Mouse (Mus musculus): ENCODE measurements around the gene Dhx29.
A peak's percentile ranks its signal among the peaks of the same experiment; 100 is the strongest.

Gene Dhx29

GRCm38 (mm10) chr13:112927287-112928001, at the start of gene Dhx29, which contains the start of gene Mtrex:
Dhx29 (plus strand) TSS chr13:112927454.
Mtrex (minus strand) TSS chr13:112927398.
- peak; percentile 99 for DNase-seq

DNA sequence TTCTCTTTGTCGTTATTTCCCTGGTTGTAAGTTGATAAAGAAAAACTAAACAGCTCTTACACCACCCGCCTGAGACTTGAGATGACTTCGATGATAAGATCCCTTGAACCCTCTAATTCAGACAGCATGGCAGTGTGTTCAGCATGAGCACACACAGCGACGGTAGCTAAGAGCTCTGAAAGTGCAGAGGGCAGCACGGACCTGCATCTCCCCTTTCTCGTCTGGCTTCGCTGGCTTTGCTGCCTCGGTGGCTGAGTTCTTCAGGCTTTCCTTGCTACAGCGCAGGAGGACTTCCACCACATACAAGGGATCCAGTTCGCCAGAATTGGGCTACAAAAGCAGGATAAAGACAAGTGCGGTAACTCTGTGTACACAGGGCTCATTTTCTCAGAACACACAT, 40.0 kb upstream of the Dhx29 start:
- no peak for DNase-seq

DNA sequence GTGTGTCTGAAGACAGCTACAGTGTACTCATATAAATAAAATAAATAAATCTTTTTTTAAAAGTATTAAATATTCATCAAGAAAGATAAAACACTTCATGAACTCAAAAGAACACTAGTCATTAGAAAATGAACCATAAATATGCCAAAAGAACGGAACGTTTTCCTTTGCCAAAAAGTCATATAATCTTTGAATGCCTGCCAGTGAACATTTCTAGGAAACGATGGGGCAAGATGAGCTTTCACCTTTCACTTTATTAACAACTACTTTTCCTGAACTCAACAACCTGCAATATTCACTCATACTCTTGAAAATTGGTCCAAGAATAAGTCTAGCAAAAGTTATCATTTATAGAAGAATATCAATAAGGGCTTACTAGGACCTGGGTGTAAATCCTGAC, 25.1 kb upstream of the Dhx29 start:
- no peak for DNase-seq

DNA sequence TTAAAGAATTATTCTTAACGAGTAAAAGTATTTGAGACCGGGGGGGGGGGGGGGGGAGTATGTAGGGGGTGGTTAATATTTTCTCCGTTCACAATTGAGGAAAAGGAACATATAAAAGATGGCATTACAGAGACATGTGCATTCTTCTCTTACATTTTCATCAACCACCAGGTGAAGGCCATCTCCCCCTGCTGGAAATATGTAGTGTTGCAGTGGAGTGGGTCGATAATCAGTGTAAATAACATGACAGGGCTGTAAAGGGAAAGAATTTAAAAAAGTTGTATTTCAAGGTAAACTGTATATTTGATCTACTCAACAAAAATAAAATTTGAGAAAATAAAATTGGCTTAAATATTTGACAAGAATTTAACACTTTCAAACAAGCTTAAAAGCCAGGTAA, 17.6 kb upstream of the Dhx29 start:
- peak; percentile 57 for DNase-seq

DNA sequence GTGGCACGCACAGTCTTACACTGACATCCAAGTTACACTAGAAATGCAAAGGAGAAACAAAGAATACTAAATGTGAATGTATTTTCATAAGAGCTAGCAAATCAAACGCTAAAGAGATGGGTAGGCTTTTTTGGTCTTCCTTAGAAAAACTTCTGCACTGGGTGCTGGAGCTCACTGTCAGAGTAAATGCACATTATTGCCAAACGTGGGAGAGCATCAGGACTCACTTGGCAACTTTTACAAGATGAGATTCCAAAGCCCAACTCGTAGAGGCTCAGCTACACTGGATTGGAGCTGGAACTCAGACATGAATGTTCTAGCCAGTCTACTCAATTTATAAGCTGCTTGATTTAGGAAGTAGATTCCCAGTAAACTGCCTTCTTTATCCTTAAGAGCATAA, 16.8 kb upstream of the Dhx29 start:
- DNase-seq: no peak

- DNase-seq: peak; percentile 82
Measured at GRCm38 (mm10) chr13:112919141-112919865, 8.0 kb upstream of the Dhx29 start.

DNA sequence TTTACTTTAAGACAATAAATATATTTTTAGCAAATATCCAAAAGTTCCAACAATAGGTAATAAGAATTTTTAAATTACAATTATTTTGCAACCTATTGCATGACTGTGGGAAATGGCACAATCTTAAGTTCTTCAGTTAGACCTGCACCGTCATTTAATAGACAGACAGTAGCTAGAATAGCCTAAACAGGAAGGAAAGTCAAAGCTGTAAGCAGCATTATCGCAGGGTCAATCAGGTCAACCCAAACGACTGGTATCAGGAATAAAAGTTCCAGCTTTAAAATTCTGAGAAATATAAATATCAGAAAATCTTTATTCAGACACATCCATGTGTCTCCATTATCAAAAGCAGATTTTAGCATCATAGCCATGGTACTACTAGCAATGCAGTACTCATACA, 6.3 kb upstream of the Dhx29 start:
- DNase-seq: no peak

DNA sequence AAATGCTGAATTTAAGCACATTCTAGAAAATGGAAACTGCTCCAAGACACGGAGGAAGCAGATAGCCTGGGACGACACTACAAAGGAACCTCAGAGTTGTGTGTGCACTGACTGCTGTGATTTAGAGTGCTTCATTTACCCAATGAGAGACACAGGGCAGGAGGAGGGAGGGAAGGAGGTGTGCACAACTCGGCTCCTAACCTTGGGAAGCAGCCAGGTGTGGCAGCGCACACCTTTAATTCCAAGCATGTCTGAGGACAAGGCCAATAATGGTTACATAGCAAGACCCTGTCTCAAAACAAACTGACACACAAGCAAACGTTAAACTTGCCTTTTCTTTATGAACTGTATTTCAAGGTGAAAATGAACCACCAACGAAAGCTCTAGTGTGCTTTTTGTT, 2.0 kb upstream of the Dhx29 start:
- DNase-seq: peak; percentile 47

DNA sequence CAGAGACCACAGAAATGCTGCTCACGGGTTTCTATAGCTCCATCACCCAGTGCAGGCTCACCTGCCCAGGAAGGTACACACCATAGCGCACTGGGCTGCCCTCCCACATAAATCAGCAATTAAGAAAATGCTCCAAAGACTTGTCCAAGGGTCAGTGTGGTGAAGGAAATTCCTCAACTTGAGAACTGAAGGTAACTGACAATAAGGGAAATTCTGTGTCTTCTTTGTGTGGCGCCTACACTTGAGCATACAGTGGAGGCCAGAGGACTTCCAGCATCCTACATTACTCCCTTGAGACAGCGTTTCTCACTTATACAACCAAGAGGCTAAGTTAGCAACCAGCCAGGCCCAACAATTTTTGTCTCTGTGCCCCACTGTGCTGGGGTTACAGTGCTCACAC, 1.3 kb upstream of the Dhx29 start:
- peak; percentile 36 for DNase-seq

- peak; percentile 36 for DNase-seq
Measured at GRCm38 (mm10) chr13:112926796-112927195, 458 bp upstream of the Dhx29 start.

- DNase-seq: no peak
Measured at GRCm38 (mm10) chr13:112928038-112928668, 899 bp downstream of the Dhx29 start.

GRCm38 (mm10) chr13:112938130-112938529, 10.9 kb downstream of the Dhx29 start:
- no peak for DNase-seq

DNA sequence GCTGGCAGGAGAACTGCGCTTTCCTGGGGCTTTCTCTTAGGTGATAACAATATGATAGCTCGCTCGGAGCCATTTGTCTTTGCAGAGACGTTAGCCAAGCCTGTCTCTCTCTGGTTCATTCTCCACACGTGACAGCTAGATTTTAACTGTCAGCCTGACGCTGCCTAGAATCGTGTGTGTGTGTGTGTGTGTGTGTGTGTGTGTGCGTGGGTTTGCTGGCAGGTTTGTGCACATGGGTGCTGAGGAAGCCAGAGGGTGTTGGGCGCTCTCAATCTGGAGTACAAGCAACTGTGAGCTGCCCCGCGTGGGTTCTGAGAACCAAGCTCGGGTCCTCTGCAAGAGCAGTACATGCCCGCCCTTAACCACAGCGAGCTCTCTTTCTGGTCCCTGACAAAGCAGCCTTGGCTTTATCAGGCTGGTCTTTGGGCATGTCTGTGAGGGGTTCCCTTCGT, 14.7 kb downstream of the Dhx29 start:
- no peak for DNase-seq

DNA sequence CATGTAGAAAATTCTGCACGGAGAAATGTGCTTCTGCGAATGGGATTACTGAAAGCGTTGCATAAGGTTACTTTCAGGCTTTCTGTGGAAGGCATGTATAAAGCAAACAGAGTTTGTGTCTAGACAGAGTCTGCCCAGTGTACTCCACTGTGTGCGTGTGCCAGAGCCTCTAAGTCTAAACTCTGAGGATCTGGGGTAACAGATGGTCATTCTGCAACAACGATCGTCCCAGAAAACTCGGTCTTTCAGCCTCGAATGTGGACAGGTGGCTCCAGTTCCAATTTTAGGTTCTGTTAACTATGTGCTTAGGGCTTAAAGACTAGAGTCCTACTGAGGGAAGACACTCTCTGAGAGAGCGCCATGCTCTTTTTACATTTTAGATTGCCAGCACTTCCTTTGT, 18.1 kb downstream of the Dhx29 start:
- DNase-seq: no peak

DNA sequence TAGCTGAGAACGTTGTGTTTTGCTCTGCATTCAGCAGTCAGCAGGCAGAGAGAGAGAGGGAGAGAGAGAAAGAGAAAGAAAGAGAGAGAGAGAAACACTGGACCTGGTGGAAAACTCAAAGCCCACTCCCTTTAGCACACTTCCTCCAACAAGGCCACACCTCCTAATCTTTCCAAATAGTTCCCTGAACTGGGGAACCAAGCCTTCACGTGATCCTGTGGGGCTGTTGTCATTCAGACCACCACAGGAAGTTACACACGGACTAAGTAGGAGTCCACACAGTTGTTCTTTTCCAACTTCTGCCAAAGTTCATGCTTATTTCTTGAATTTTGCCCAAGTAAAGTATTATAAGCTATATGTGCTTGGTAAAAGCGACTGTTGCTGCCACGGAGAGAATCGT, 18.6 kb downstream of the Dhx29 start:
- DNase-seq: no peak

GRCm38 (mm10) chr13:112954067-112954466, 26.8 kb downstream of the Dhx29 start:
- DNase-seq: no peak

DNA sequence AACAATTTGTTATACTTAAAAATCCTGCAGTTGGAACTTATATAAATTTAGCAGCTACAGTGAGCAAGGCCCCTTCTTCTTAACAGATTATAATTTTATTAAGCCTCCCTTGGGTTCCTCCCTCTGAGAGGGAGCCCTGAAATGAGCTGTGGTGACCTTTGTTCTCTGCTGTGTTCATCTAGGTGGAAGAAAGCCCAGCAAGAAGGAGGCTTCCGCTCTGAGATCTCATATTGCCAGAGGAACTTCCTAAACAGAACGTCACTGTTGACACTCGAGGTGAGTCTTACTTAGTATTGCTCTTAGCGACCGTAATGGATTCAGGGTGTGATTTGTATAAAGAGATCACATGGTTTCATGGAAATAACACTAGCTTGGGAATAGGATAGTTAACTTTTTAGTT, 35.8 kb downstream of the Dhx29 start:
- peak; percentile 57 for DNase-seq

DNA sequence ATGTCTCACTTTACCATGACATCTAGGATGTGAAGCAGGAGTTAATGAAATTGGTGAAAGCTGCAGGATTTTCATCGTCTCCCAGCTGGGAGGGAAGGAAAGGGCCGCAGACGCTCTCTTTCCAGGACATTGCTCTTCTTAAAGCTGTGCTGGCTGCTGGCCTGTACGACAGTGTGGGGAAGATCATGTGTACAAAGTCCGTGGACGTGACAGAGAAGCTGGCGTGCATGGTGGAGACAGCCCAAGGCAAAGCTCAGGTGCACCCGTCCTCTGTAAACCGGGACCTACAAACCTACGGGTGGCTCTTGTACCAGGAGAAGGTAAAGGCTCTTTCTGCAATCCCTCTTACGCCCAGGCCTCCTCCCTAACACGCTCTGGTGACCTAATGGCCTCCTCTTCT, 37.2 kb downstream of the Dhx29 start:
- DNase-seq: peak; percentile 66

DNA sequence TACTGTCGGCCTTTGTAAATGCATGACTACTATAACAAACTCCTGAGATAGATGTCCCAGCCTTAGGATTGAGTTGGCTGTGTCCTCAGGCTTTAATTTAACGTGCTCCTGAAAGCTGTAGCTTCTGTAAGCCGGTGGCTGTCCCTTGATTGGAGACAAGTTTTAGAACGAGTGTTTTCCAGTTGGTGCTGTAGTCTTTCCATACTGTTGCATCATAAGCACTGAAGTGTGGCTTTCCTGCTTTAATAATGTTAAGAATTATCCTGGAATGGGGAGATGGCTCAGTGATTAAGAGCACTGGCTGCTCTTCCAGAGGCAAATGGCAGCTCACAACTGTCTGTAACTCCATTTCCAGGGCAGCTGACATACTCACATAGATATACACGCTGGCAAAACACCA, 40.0 kb downstream of the Dhx29 start:
- no peak for DNase-seq

- DNase-seq: no peak
Measured at GRCm38 (mm10) chr13:112976720-112977119, 49.5 kb downstream of the Dhx29 start.

DNA sequence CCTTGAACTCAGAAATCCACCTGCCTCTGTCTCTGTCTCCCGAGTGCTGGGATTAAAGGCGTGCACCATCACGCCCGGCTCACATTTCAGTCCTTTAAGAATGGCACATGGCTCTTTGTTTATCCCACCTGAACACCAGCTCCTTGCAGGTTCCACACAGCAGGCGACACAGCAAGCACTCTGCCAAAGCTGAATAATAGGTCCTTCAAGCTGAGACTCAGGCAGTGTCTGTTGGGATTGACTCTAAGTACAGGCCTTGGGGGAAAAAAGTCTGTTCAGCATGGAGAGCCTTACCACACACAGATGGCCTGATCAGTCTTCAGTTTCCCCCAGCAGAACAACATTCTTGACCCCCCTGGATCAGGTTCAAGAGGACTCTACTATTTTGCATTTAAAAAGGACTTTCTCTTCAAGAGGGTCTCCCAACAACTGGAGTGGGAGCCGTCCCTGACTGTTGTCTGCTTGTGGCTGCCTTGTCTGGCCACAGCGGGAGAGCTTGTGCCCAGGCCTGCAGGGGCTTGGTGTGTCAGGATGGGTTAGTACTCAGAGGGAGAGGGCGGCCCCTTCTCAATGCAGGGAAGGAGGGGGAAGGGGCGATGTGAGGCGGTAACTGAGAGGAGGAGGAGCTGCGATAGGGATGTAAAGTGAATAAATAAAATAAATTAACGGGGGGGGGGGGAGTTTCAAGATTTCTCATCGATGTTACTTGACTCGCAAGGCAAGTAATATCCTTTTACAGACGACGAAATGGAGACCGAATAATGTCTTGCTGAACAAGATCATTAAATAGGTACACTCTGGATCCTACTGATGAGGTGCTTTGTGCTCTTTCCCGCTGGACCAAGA, 58.6 kb downstream of the Dhx29 start:
- DNase-seq: no peak

DNA sequence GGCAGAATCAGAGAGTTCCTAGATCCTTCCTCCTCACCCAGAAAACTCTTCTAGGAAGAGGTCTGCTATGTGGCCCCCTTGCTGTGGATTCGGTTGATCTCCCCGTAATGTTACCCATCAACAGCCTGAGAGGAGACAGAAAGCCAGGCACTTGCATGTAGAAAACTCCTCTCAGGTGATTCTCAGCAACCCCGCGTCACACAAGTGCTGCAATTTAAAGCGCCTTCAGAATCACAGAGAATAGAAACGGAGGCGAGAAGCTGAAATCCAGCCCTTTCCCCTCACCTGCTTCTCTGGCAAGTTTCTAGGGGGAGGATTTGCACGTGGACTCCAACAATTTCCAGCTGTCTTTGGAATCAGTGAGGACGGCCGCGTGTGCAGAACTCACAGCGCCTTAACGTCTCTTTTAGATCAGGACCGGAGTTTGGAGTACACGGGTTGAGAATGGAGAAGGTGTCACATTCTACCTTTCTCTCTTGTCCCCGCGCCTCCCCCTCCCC, 59.2 kb downstream of the Dhx29 start:
- no peak for DNase-seq

- DNase-seq: peak; percentile 96
Measured at GRCm38 (mm10) chr13:112987532-112987943, 60.3 kb downstream of the Dhx29 start, which contains the start of gene Ccno. Ccno (plus strand) TSS chr13:112987802.
